Mouse (Mus musculus): ENCODE measurements around the gene 9930111J21Rik1.
"Not testable (repeated sequence)": the region's sequence is repeated elsewhere in the genome, so short reads cannot be mapped to it uniquely, and the experiment has no call there.

GRCm38 (mm10) chr11:48935291-48935690 is 43.9 kb downstream of the 9930111J21Rik1 start:
- TF ChIP-seq GATA1, TAL1 (IDR thresholded peaks at IDR 0.05; ENCODE audit: low read length): not testable (repeated sequence)

Measured in erythroblast, embryonic 14.5 days (primary cell).